Mouse (Mus musculus) splenic B cell, adult 2 months (primary cell): Measurements from ENCODE around the gene Asb5.
A peak's percentile ranks its signal among the peaks of the same experiment; 100 is the strongest.
"Not testable (repeated sequence)": the region's sequence is repeated elsewhere in the genome, so short reads cannot be mapped to it uniquely, and the experiment has no call there.

ENCODE experiments used
- DNase-seq: peaks from one replicate; pipeline ENCODE4 v3.0.0-alpha.2; 2011; ENCODE audit warnings: low read depth, low spot score
- H3K27me3 ChIP-seq: 2 replicates; pipeline ENCODE4 v1.6.1; 2012; ENCODE audit warnings: mild to moderate bottlenecking, low read length, moderate library complexity, mixed read lengths; ENCODE audit not compliant: control insufficient read depth, poor library complexity, insufficient read depth, severe bottlenecking
- H3K36me3 ChIP-seq: 2 replicates; pipeline ENCODE4 v1.6.1; 2012; ENCODE audit warnings: mild to moderate bottlenecking, low read length, moderate library complexity, mixed read lengths; ENCODE audit not compliant: control insufficient read depth, poor library complexity, insufficient read depth, severe bottlenecking

Gene Asb5

DNA sequence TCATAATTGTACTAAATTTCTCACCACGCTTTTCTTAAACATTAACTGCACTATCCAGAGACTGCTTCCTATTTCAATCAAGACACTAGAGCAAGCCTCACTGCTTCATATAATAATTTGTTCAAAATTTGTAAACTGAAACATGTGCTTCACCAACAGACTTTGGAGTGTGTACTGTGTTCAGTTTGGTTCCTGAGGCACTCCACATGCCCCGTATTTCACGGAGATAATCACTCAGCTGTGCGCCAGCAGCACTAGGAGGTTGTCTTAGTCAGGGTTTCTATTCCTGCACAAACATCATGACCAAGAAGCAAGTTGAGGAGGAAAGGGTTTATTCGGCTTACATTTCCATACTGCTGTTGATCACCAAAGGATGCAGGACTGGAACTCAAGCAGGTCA is 17.2 kb upstream of the Asb5 start:
- not testable (repeated sequence) for DNase-seq, H3K36me3 ChIP-seq

GRCm38 (mm10) chr8:54518756-54519460 is 10.5 kb upstream of the Asb5 start:
- DNase-seq = no peak
- H3K27me3 ChIP-seq = no peaks in the 10 kb centered on the region

More for the DNA sequence above, 17.2 kb upstream of the Asb5 start:
- H3K27me3 ChIP-seq = not testable (repeated sequence)

GRCm38 (mm10) chr8:54520516-54520915 is 8.9 kb upstream of the Asb5 start:
- Histone ChIP-seq H3K36me3 (peaks cover 17% of the 10 kb centered on the region), H3K27me3 (no peaks in the 10 kb centered on the region)
- no peak for DNase-seq

More at GRCm38 (mm10) chr8:54518756-54519460, 10.5 kb upstream of the Asb5 start:
- H3K36me3 ChIP-seq = peaks cover 14% of the 10 kb centered on the region

DNA sequence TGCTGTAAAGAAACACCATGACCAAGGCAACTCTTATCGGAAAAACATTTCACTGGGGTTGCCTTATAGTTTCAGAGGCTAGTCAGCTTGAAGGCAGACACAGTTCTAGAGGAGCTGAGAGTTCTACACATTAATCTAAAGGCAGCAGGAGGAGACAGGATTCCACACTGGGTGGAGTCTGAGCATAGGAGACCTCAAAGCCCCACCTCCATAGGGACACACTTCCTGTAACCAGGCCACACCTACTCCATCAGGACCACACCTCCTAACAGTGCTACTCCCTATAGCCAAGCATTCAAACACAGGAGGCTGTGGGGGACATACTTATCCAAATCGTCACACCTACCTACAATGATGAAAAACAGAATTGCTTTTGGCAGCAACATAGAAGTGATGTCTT is 3.8 kb upstream of the Asb5 start:
- Histone ChIP-seq H3K27me3 (no peaks in the 10 kb centered on the region), H3K36me3 (peaks cover 13% of the 10 kb centered on the region)
- peak; percentile 8 for DNase-seq

DNA sequence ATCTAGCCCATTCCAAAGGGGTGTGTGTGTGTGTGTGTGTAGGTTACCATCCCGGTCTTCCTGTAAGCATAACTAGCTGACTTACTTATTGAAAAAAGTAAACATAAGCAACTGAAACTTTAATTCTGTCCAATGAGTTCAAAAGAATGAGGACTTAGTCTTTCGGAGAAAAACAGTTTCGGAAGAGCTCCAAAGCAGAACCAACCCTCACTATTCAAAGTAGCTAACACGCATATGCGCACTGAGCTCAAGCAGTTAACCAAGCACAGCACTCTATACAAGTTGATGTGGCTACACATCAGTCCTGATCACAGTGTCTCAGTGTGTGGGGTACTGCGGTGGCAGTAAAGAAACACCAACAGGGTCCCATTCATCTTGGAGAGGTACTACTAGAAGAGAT is 2.7 kb upstream of the Asb5 start:
- peaks cover 13% of the 10 kb centered on the region for H3K36me3 ChIP-seq
- H3K27me3 ChIP-seq = no peaks in the 10 kb centered on the region
- DNase-seq = no peak

- peaks cover 8% of the 10 kb centered on the region for H3K36me3 ChIP-seq
- H3K27me3 ChIP-seq = no peaks in the 10 kb centered on the region
- DNase-seq = no peak
Observed at GRCm38 (mm10) chr8:54528571-54528970, 809 bp upstream of the Asb5 start.

DNA sequence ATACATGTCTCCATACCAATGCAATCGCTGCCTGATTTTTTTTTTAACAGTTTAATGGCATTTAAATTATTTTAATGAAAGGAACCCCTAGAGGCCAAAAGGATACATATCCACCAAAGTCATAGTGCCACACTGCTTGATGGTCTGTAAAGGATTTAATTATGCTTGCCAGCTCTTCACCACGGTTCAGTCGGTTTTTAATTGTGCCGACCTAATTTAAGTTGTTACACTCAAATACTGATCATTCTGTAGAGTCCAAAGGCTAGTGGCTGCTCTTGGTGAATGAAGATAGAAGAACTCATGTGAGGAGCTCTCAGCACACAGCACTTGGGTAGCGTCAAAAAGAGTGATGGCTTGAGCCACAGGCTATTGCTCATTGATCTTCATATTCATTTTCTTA is 5.8 kb downstream of the Asb5 start:
- DNase-seq = no peak
- no peaks in the 10 kb centered on the region for H3K36me3 ChIP-seq
- H3K27me3 ChIP-seq = no peaks in the 10 kb centered on the region

GRCm38 (mm10) chr8:54537285-54537684 is 7.9 kb downstream of the Asb5 start:
- Histone ChIP-seq H3K27me3 (no peaks in the 10 kb centered on the region), H3K36me3 (no peaks in the 10 kb centered on the region)
- peak; percentile 25 for DNase-seq

GRCm38 (mm10) chr8:54541331-54541730 is 12.0 kb downstream of the Asb5 start:
- no peak for DNase-seq
- Histone ChIP-seq H3K36me3 (no peaks in the 10 kb centered on the region), H3K27me3 (no peaks in the 10 kb centered on the region)

- no peaks in the 10 kb centered on the region for H3K27me3 ChIP-seq
- DNase-seq = no peak
- H3K36me3 ChIP-seq = no peaks in the 10 kb centered on the region
Observed at GRCm38 (mm10) chr8:54548383-54548782, 19.0 kb downstream of the Asb5 start.

GRCm38 (mm10) chr8:54550026-54550574 is 20.7 kb downstream of the Asb5 start:
- no peak for DNase-seq
- Histone ChIP-seq H3K27me3 (no peaks in the 10 kb centered on the region), H3K36me3 (no peaks in the 10 kb centered on the region)

DNA sequence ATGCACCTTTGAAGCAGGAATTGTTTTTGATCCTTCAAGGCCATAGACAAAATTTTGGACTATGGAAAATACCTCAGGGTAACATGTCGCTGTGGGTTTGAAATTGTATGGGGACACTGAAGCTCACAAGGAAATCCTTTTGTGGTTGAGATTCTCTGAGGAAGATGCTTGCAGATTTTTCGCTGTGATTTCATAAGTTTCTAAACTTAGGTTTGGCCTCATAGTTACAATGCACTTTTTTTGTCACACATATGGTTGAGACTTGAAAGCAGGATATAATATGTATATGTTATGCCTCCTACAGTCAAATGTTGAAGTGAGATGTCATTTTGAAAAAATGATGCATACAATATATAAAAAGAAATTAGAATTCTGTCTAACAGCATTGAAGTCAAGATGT is 25.5 kb downstream of the Asb5 start:
- no peaks in the 10 kb centered on the region for H3K36me3 ChIP-seq
- DNase-seq = no peak
- H3K27me3 ChIP-seq = no peaks in the 10 kb centered on the region

GRCm38 (mm10) chr8:54562137-54562536 is 32.8 kb downstream of the Asb5 start:
- peak; percentile 43 for DNase-seq
- Histone ChIP-seq H3K27me3 (no peaks in the 10 kb centered on the region), H3K36me3 (no peaks in the 10 kb centered on the region)

- H3K27me3 ChIP-seq = no peaks in the 10 kb centered on the region
- H3K36me3 ChIP-seq = no peaks in the 10 kb centered on the region
- no peak for DNase-seq
Observed at GRCm38 (mm10) chr8:54565181-54565580, 35.8 kb downstream of the Asb5 start.

DNA sequence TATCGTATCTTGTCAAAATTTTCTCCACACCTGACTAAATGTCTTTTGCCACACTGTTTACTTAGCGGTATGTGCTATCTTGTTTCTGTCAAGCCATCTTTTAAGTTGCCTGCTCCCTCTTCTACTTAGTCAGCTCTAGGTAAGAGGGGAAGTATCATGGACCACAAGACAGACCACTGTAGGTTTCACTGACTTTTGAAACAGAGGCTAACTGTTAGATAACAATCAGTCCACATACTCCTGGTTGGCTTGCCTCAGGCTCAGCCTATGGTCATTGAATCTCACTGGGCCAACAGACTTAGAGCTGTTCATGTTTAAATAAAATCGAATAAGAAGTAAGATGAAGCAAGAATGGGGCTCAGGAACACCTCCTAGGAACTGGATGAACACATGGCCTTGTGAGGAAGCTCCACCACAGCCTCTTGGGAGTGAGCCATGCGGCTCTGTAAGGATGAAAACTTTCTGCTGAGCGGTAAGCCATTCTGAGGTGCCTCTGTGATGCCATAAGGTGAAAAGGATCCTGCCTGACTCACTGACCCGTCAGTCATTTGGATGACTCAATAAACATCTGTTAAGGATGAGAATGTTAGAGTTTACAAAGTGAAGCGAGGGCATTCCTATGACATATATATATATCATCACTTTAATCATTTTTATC is 36.4 kb downstream of the Asb5 start:
- Histone ChIP-seq H3K36me3 (no peaks in the 10 kb centered on the region), H3K27me3 (no peaks in the 10 kb centered on the region)
- no peak for DNase-seq
